Mouse (Mus musculus) layer of hippocampus, postnatal 36 days (tissue): ENCODE data around the gene Suco. TPM values are rescaled to one million over a fixed set of nuclear protein-coding genes. Genes with fewer than 3 reads are reported as not detected.

ENCODE experiments used
- DNase-seq, 2 experiments: peaks; one replicate each; pipeline ENCODE4 v3.0.0; 2022
- total RNA-seq, 2 experiments: library from RNA; stranded (reverse); gene quantifications; 2 replicates each; pipeline ENCODE4 v1.2.3; 2021

The Suco gene
- total RNA-seq, 2 experiments from 2014 or later, result 32.2 to 38.1 TPM

DNA sequence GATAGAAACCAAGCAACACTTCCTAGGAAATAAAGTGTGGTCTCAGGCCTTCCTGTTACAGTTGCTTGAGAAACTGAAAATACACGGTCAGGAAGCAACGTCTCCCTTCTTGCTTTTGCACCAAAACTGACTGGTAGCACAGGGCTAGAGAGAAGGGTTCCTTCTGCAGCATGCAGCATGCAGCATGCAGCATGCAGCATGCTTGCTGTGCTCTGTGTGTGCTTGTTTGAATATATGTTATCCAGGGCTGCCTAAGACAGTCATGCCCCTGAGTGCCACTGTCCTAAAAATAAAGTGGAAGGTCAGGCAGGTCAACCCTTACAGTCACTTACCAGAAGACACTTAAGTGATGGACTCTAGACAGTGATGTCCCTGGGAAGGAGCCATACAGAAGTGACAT, 17.6 kb upstream of the Suco start:
- DNase-seq, result no peak

DNA sequence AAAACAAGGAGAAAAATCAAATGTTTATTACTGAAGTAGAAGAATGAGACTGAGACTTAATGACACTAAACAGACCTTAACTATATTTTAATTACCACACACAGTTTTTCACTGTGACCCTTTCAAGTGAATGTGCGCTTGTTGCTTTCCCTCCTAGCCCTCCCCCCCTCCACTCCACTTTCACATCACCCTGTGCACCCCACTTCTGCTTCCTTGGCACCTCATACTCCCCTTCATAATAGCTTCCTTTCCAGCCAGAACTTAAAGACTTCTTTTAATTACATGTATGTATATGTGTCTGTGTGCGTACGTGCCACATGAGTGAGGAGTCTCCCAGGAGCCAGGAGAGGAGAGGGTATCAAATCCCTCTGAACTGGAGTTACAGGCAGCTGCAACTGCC, 12.3 kb upstream of the Suco start:
- DNase-seq, result no peak

DNA sequence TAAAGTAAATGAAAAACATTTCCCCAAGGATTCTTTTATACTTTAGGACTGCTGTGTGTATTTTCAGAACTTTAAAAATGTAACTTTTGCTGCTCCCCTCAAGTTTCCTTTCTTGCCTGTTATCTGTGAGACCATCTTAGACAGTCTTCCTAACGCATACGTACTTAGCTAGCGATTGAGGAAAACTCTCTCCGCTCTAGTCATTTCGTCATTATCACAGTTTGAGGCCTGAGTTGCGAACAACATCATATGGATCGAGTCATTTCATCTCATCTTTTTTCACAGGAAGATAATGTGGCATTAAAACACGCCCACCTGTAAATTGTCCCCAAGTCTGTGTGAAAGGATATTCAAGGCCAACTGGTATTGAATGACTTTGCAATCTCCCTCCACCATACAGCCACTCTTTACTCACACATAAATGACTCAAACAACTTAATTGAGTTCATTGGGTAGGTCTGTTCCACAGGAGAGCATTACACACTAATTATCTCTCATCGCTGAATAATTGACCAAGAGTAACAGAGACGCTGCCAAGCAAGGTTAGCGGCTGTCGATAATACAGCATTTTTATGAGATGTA, 11.3 kb upstream of the Suco start:
- DNase-seq, result no peak

DNA sequence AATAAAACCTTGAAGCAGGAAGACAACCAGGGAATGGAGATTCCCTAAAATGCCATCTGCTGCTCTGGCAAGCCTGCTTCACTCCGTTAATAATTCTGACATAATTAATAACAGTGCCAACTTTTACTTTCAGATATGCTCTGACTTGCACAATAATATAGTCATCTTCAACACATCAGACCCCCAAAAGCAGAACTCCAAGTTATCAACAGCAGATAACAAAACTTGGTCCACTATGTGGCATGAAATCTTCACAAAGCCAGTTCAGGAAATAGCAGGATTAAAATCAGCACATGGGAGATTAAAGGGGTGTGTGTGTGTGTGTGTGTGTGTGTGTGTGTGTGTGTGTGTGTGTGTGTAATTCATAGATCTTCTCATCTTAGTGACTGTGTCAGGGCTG, 9.3 kb upstream of the Suco start:
- DNase-seq, result no peak

DNA sequence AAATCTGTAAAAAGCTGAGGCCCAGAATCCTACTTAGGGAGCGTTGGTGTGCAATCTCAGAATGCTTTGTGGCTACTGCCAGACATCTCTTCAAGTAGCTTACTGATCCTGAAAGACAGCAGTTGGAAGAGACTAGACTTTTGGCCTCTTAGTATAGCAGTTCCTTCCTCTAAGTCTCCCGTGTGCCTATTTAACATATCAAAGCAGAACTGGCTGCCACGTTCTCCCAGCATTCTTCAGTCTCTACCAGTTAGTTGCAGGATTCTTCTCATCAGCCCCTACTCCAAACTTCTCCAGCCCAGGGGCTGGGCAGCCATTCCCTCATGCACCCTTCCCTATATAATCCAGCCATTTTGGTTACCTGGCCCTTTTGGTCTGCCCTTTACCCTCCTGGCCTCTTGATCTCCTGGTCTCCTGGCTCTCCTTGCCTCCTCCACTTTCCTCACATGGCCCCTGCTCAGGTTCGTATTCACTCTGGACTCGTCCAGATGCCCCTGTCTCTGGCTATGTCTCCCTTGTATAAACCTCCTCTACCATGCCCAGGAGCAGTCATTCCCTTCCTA, 1.2 kb upstream of the Suco start:
- DNase-seq, result no peak

DNA sequence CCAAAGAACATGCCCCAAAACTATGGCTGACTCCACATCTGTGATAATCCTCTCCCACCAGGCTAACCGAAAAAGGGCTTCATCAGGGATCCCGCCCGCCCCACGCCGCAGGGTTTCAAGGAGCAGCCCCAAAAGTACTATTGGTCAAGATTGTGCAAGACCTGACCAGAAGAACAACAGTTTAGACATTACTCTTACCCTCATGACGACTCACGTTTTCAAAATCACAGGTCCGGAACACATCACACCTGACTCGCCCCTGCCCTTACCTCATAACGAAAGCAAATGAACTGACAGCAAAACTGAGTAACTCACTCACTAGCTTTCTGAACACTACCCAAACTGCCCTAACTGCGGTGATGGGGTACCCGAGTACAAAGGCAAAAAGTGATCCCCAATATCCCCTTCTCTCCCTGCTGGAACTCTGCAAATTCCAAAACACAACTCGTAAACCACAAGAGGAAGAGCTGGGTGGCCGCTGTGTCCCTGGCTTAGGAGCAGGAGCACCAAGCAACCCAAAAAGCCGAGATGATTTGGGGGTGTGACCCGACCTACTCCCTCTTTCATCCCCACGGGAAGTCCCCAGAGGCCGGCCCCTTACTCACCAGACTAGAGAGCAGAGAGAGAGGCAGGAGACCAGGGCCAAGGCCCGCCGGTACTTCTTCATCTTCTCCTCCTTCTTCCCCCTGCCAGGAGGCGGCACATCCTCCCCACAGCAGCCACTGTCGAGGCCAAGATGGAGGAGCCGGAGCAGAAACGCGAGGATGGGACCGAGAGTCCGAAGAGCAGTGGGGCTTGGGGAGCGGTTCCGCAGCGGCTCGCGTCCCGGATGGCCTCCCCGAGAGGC, 553 bp downstream of the Suco start:
- no peak for DNase-seq

DNA sequence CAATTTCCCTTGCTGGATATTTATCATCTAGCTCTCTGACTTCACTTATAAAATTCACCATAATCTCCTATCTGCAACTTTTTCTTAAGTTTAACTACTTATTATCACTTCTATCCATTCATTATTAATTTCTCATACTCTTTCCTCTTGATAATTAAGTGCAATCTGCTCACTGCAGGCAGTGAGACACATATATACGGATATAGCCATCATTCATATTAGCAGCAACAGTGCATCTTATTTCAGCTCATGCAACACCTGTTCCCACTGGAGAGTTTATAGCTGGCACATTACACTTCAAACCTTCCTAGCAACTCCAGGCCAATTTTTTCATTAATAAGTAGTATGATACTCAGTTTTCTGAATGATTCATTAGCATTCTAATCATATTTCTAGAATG, 7.1 kb downstream of the Suco start:
- DNase-seq, result no peak

DNA sequence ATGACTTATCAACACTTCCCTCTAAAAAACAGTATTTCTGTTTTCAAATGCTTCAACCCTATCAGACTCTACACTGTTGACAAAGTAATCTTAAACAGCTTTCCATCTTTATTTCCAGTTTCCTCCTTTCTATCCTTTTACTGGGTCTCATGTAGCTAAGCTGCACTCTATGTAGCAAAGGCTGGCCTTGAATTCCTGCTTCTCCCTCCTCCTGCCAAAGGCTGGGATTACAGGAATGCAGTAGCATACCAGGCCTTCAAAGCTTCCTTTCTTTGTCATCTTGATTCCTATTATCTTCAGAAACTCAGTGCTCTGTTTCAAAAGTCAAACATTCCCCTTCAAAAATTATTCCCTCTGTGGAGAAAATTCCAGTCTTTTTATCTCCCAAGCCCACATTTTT, 8.1 kb downstream of the Suco start:
- no peak for DNase-seq

DNA sequence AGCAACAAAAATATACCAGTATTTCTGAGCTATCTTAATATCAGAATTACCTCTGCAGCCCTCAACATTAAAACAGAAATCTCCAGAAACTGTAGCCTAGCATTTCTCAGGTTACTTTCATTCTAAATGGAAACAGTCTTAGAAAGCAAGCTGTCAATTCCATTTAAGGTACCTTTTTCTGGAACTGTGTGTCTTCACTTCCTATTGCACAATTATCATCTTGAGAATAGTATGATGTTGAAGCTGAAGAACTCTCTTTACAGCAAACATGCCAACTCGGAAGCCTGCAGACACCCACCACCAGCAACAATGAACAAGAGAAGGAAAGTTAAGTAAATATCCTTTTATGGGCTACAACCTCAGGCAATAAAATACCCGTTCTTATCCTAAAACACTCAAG, 12.7 kb downstream of the Suco start:
- DNase-seq, result no peak

DNA sequence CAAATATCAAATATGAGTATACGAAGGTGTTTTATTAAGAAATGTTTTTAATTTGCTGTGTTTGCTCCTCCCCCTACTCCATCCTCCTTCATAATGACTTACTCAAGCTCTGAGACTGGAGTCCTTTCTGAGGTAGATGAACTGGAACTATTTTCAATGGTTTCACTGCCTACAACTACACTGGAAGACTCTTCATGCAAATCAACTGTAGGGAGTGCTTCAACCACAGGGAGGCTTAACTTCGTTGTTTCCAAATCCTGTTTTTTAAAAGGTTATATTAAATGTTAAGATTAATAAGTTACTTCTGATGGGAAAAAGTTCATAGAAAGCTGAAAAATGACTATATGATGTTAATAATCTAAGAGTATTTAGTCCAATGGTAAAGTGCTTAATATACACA, 17.2 kb downstream of the Suco start:
- no peak for DNase-seq

DNA sequence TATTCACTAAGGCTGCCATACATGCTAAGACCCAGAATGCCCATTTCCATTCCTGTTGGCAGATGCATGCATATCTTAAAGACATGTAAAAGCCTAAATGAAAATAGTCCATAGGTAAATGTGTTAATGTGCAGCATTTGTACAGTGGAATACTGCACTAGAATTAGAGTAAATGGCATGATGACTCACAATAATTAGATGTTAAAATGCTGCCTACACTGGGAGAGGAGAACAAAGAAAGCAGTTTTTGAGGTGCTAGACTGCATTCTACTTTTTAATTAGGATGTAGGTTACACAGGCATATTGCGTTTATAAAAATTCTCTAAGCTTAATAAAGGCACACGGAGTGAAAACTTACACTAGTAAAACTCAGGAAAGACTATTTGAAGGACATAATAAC, 49.8 kb downstream of the Suco start:
- no peak for DNase-seq

DNA sequence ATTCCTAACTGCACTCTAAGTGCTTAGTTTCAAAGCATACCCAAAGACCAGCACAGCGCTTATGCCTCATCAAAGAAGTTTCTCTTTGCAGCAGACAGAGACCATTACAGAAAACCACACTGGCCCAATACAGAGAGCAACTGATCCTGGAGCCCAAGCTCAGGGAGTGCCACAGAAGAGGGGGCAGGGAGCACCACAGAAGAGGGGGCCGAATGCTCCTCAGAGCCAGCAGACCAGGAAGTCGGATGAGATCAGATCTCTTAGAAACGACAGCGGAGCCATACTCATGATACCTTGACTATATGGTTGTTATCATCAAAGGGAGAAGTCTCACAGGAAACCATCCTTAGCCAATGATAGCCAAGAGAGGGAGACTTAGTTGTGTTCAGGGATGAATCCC, 67.1 kb downstream of the Suco start:
- no peak for DNase-seq

DNA sequence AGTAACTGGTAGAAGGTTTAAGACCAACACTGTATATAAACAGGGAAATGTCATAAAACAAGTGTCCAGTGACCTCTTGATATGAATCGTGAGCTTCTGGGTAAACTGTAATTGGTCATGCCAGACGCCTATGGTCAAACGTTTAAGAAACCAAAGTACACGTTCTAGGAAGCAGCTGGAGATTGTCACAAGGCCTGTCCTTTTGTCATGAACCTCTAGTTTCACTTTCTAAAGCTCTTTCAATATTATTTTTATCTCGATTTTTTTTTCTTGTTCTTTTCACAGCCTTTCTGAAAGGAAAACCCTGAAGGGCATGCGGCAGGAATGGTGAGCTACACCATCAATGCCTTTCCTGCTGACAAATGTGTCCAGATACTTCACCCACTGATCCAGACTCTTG, 67.5 kb downstream of the Suco start:
- DNase-seq, result no peak

DNA sequence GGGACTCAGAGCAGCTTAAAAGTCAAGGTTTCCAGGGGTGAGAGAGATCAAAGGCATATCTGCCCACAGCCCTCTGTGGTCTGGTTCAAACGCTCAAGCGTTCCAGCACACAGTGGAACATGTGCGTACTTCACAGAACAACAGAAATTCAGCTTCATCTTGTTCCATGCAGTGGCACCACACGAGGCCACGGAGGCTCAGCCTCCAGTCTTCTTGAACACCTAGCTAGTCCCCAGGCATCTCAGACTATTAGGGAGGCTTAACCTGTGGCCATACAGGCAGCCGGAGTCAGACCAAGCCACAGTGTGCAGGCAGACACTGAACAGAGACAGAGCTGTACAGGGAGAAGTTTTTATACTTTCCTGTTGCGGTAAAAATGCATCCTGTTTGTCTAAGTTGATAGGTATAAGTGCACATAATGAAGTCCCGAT, 71.9 kb downstream of the Suco start:
- DNase-seq, result no peak

DNA sequence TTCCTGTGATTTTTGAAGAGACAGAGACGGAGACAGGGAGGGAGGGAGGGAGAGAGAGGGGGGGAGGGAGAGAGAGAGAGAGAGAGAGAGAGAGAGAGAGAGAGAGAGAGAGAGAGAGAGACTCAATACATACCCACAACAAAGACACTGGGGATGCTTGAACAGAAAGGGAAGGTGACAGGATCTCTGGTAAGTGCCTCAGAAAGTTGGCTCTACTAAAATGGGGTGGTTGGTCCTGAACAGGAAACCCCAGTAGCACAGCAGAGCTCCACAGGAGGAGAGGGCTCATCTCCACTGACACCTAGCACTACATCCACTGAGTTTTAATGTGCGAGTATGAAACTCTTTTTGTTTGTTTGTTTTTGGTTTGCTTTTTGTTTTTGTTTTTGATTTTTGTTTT, 75.2 kb downstream of the Suco start:
- no peak for DNase-seq

DNA sequence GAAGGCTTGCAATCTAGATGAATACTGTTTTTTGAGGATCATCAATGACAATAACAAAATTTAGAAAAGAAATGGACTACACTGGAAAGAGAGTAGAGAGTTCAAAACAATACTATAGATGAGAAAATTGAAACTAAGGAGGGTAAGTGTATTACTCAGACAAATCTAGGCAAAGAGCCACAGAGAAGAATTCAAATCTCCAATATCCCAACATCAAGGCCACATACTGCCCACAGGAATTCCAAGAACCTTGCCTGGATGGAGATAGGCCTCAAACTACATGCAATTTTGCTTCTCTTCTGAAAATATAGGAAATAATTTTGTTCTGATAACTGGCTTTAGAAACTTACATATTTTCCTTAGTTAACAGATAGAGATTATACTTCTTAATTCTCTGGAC, 76.2 kb downstream of the Suco start:
- no peak for DNase-seq

DNA sequence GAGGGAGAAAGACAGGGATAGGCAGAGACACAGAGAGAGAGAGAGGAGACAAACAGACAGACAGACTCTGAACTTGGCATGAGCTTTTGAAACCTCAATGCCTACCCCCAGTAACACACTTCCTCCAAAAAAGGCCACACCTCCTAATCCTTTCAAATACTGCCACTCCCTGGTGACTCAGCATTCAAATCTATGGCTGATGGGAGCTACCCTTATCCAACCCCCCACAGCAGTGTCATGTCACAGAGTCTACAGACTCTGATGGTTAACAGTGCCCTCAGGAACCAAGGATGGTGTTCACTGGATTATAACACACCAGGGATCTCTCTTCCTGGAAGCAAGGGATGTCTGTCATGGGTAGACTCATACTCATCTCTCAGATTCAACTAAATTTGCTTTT, 76.7 kb downstream of the Suco start:
- DNase-seq, result no peak

DNA sequence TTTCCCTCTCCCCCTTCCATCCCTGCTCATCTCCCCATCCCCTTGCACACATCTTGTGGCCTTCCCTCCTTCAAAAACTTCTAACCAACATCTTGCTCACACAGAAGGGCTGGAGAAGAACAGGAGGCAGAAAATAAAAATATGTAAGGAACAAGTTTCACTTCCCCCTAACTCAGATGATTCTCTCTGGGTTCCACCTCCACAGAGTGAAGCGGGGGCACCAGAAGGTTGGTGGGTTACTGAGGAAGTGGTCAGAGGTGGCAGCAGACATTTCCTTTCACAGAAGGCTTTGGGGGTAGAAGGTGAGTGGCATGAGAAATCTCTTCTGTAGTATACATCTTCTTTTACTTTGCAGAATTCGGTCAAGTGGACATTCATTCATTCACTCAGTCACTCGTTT, 77.6 kb downstream of the Suco start:
- DNase-seq, result no peak

DNA sequence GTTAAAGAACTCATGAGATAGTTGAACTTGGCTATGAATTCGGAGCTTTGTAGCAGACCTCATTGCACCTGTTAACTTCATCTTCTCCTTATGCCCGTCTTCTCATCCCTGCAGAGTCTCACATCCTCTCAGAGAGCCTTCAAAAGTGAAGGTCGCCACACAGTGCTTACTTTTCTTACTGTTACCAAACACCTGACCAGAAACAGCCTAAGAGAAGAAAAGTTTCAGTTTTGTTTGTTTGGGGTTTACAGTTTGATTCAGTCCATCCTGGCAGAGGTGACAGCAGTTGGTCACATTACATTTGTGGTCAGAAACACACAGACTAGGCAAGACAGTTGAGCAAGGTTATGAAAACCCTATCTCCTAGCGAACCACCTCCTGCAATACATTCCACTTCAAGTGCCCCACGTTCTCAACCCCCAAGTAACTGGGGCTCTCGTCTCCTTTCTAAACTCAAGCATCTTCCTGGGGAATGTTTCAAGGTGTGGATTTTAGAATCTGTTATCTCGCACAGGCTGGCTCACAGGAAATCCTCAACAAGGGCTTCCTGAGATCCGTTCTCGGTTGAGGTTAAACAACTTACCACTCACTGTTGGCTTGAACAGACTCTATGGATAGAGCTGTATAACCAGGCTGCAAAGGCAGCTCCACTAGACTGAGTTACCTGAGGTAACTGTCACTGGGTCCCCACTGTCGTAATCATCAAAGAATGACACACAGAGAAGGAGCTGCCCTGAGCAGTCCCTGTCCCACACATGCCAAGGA, 81.9 kb downstream of the Suco start:
- DNase-seq, result no peak

DNA sequence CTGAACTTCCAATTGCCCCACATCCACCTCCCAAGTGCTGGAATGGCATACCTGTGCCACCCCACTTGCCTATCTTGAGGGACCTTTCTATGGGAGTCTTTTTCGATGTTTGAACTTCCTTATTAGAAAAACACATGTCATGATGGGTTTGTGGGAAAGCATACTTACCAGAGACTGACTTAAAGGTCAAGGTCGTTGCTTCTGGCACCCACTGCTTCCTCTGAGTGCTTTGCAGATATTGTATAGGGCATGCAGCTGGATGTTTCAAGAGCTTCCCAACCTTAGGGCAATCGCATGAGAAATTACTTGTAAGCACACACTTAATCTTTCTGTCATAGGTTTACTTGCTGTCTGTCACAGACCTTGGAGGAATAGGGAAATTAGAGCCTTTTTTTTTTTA, 83.2 kb downstream of the Suco start:
- DNase-seq, result no peak

DNA sequence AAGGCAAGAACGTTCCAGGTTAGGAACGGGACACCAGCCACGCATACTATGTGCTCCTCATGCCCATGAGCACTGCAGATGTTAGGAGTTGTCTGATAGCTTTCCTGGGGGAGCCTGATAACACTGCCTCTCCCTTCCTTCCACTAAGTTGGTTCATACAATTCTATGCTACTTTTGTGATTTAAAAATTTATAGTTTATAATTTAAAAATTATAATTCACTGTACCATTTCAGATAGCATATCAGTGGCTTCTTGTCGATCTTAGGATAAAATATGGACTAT, 83.9 kb downstream of the Suco start:
- DNase-seq, result no peak

DNA sequence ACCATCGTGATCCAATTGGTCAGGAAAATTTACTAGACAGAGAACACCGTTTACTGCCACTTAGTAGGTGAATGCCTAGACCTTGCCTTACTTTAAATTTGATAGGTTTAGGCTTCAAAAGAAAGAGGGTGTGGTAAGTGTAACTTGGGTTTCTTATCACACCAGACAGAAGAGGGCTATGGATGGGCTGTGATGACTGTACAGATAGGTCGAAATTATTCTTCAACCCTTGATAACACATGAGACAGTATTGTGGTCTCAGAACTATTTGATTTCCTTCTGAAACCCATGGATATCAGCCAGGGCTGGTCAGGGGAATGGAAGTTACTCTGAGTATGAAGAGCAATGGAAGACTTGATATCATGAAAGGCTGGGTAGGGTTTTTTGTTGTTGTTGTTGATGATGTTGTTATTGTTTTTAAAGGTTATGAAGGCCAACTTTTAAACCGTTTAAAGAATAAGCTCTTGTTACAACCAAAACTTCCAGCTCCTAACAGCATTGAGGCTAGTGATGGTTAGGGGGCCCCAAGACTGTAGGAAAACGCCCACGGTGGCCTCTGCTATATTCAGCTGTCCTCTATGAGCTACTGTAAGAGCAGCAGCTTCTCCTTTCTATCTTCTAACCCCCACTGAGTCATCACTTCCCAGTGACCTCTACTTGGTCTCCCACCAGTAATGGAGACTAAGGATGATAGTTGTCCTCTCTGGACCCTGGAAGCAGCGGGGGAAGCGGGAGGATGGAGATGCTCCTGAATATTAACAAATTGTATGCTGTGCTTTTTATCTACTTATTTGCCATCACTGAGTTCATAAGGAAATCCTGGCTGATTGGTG, 84.4 kb downstream of the Suco start:
- no peak for DNase-seq

DNA sequence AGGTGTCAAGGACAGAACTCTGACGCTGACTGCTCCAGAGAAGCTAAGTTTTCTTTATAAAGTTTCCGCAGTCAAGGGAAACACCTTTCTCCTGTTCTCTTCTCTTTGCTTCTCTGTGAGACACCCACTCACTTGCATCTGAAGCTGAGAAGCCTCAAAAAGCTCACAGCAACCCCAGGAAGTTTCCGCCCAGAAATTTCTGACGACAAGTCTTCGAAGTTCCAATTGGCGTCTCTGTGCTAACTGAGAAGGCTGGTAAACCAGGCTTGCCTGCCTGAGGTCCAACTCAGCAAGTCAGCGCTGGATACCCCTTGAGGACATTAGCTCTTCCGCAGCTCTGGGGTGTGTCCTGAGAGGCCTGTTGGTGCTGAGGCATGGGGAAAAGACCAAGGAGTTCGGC, 88.1 kb downstream of the Suco start, which contains the start of gene Fasl:
Fasl (minus strand) TSS at position 157 of the 400 bp plus-strand sequence.
- no peak for DNase-seq
